Mouse (Mus musculus) hindbrain, embryonic 13.5 days (tissue): ENCODE results near the gene Slc25a5. TPM values are rescaled to one million over a fixed set of nuclear protein-coding genes. Genes with fewer than 3 reads are reported as not detected.
"Not testable (repeated sequence)": the region's sequence is repeated elsewhere in the genome, so short reads cannot be mapped to it uniquely, and the experiment has no call there.

Experiments used
- ATAC-seq: fragments of 200-750 bp; cut with Nextera tagmentation; 2 replicates; pipeline ENCODE4 v1.8.0; 2017; ENCODE audit warnings: moderate TSS enrichment; ENCODE audit not compliant: low FRiP score
- H3K27ac ChIP-seq: fragments of 300-500 bp; sonication (generic); 2 replicates; pipeline ENCODE4 v1.5.1; 2015; ENCODE audit warnings: inconsistent platforms, mild to moderate bottlenecking, moderate library complexity
- H3K27me3 ChIP-seq: fragments of 300-500 bp; sonication (generic); 2 replicates; pipeline ENCODE4 v1.6.1; 2015; ENCODE audit warnings: mild to moderate bottlenecking, inconsistent platforms
- H3K36me3 ChIP-seq: fragments of 300-500 bp; sonication (generic); 2 replicates; pipeline ENCODE4 v1.6.1; 2015; ENCODE audit warnings: mild to moderate bottlenecking, inconsistent platforms
- H3K4me1 ChIP-seq: fragments of 300-500 bp; sonication (generic); replicated peaks from 2 replicates; pipeline ENCODE4 v1.6.1; 2015; ENCODE audit warnings: inconsistent platforms
- H3K4me2 ChIP-seq: fragments of 300-500 bp; sonication (generic); 2 replicates; pipeline ENCODE4 v1.6.1; 2015; ENCODE audit warnings: inconsistent platforms, mild to moderate bottlenecking, moderate library complexity
- H3K4me3 ChIP-seq: fragments of 300-500 bp; sonication (generic); 2 replicates; pipeline ENCODE4 v1.5.1; 2015; ENCODE audit warnings: mild to moderate bottlenecking, inconsistent platforms
- H3K9ac ChIP-seq: fragments of 300-500 bp; sonication (generic); 2 replicates; pipeline ENCODE4 v1.6.1; 2015; ENCODE audit warnings: mild to moderate bottlenecking, inconsistent platforms
- H3K9me3 ChIP-seq: fragments of 300-500 bp; sonication (generic); 2 replicates; pipeline ENCODE4 v1.6.1; 2016; ENCODE audit warnings: inconsistent platforms
- WGBS: fragments of 180-500 bp; shearing (Covaris S2); methylation state at CpG from one replicate; pipeline ENCODE4 v1.1.7; 2015; 5-methylcytosine and 5-hydroxymethylcytosine counted together
- polyA plus RNA-seq: library from polyadenylated mRNA; unstranded; fragments of >200 nt; fragmentation: Nextera tagmentation; extraction: Ambion mirVana; gene quantifications from 2 replicates; pipeline ENCODE4 v1.2.1, GENCODE M21; 2015

The Slc25a5 gene
- polyA plus RNA-seq, 1 experiment from 2014 or later: 574 TPM

DNA sequence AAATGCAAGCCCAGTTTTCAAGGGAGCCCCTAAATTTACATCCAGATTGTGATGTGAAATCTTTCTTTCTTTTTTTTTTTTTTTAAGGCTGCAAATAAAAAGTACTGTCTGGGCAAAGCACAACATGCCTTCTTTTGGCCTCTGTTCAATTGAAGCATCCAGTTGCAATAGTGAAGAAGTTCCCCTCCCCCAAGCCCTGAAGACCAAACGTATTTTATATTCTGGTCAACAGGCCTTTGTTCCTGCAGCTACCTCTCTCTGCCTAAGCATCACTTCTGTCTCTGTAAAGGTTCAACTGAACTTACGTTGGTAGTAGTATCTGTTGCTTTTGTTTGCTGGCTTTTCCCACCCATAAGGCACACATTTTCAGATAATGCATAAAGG, 31.5 kb upstream of the Slc25a5 start:
- H3K4me3 ChIP-seq: no peak overlapping the region
- H3K27me3 ChIP-seq: no peaks in the 10 kb centered on the region
- ATAC-seq: no peak
- H3K27ac ChIP-seq: peak overlapping the region; percentile 75
- no peaks in the 10 kb centered on the region for H3K36me3 ChIP-seq
- H3K9me3 ChIP-seq: no peaks in the 10 kb centered on the region
- H3K9ac ChIP-seq: no peak overlapping the region
- no peak overlapping the region for H3K4me2 ChIP-seq
- peaks cover 8% of the 10 kb centered on the region for H3K4me1 ChIP-seq
- 27% methylated on average over 2 of the region's 2 CpGs for WGBS

DNA sequence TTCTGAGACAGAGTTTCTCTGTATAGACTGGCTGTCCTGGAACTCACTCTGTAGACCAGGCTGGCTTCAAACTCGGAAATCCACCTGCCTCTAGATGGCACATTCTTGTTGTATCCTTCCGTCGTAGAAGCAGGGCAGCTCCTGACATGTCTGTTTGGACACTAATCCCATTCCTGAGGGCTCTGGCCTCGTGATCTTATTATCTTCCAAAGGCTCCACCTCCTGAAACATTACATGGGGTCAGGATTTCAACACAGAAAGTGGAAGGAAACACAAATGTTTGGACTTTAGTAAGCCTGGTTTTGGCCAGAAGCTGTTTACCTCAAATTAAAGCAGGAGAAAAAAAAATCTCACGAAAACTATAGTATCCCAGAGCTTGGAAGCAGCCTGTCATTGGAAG, 28.1 kb upstream of the Slc25a5 start:
- WGBS: 71% methylated on average over 5 of the region's 5 CpGs
- Histone ChIP-seq H3K27ac (no peak overlapping the region), H3K9ac (no peak overlapping the region), H3K9me3 (no peaks in the 10 kb centered on the region), H3K4me2 (no peak overlapping the region), H3K27me3 (no peaks in the 10 kb centered on the region), H3K4me3 (no peak overlapping the region), H3K36me3 (no peaks in the 10 kb centered on the region), H3K4me1 (peaks cover 8% of the 10 kb centered on the region)
- ATAC-seq: no peak

DNA sequence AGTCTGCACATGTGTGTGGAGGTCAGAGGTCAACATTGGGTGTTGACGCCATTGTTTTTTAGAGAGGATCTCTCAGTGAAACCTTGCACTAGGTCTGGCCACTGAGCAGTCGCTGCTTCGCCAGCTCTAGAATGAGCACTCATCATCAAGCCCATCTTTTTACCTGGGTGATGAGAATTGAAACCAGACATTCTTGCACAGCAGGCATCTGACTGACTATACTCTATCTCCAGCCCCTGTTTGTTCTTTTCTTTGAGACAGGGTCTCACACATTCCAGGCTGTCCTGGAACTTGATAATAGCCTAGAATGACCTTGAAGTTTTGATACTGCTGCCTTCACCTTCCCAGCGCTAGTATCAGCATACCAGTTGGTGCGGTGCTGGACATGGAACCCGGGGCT, 22.9 kb upstream of the Slc25a5 start:
- Histone ChIP-seq H3K9me3 (no peaks in the 10 kb centered on the region), H3K4me2 (no peak overlapping the region), H3K4me3 (no peak overlapping the region), H3K4me1 (no peaks in the 10 kb centered on the region), H3K36me3 (no peaks in the 10 kb centered on the region), H3K27me3 (no peaks in the 10 kb centered on the region), H3K27ac (no peak overlapping the region), H3K9ac (no peak overlapping the region)
- 83% methylated on average over 6 of the region's 6 CpGs for WGBS
- ATAC-seq: no peak

DNA sequence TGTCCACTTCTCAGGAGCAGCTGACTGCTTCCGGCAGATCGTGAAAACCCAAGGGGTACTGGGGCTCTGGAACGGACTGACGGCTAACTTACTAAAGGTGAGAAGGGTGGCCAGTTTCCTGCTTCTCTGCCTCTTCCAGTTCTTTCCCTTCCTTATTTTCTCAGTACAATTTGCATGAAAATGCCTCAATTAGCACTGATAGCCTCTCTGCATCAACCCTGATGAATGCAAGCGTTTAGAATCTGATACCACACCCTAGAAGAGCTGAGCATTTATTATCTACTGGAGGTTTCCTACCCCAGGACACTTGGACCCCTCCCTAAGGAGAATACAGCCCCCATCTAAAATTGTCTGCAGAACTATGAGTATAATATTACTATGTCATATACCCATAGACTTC, 19.9 kb upstream of the Slc25a5 start:
- no peak for ATAC-seq
- 84% methylated on average over 5 of the region's 5 CpGs for WGBS

DNA sequence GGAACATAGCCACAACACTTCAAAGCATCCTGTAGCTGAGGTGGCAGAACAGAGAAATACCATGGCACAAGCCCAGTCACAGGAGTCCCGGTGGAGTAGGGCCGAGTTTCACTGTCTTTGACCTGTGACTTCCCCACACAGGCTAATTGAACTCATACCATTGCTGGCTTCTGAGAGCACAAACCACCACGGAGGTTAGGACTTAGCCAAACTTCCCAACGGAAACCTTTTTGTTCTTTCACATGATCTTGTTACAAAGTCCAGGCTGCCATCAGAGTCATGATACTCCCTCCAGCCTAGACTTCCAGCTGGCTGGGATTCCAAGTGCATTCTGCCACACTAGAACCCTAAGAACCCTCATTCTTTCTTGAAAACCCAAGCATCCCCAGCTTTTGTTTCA, 17.8 kb upstream of the Slc25a5 start:
- no peak overlapping the region for H3K27ac ChIP-seq
- no peak overlapping the region for H3K4me2 ChIP-seq
- WGBS: 75% methylated on average over 4 of the region's 4 CpGs
- H3K4me1 ChIP-seq: no peaks in the 10 kb centered on the region
- no peak overlapping the region for H3K9ac ChIP-seq
- H3K4me3 ChIP-seq: no peak overlapping the region
- H3K36me3 ChIP-seq: no peaks in the 10 kb centered on the region
- H3K27me3 ChIP-seq: no peaks in the 10 kb centered on the region
- H3K9me3 ChIP-seq: no peaks in the 10 kb centered on the region
- ATAC-seq: no peak

More for the DNA sequence above, 19.9 kb upstream of the Slc25a5 start:
- H3K4me2 ChIP-seq: no peak overlapping the region
- H3K36me3 ChIP-seq: no peaks in the 10 kb centered on the region
- H3K9me3 ChIP-seq: no peaks in the 10 kb centered on the region
- no peak overlapping the region for H3K4me3 ChIP-seq
- no peak overlapping the region for H3K27ac ChIP-seq
- H3K9ac ChIP-seq: no peak overlapping the region
- H3K27me3 ChIP-seq: no peaks in the 10 kb centered on the region
- H3K4me1 ChIP-seq: no peaks in the 10 kb centered on the region

DNA sequence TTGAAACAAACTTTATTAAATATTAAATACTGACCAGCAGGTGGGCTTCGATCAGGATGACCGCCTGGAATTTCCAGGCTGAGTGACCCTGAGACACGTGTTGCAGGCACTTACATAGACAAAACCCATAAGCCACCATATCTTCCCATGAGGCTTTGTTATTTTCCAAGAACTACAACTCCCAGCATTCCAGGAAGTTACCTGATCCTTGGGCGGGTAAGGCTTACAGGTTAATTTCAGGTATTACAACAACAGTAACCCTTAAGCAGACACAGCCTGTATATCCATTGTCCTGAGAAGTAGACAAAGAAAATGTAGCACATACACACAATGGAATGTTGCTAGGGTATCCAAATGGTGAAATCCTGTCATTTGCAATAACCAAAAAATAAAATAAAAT, 6.1 kb upstream of the Slc25a5 start:
- WGBS: 68% methylated on average over 4 of the region's 4 CpGs
- Histone ChIP-seq H3K4me1 (no peaks in the 10 kb centered on the region), H3K36me3 (no peaks in the 10 kb centered on the region)

DNA sequence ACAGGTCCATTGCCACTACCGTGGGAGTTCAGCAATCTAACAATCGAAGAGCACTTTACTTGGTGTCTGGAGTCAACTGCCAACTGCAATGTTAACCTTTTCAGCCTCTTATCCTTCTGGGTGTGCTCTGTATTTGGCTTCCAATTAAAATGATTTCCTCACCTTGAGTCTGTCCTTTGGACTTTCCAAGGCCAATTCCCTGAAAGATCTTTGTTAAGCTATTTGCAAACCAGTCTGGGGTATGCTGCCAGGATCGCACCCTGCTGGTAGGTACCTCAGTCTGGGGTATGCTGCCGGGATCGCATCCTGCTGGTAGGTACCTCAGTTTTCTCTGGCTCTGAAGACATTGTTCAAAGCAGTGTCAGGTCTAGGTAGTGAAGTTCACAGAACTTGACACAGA, 880 bp upstream of the Slc25a5 start:
- Histone ChIP-seq H3K4me1 (peaks cover 9% of the 10 kb centered on the region; the same call in 1 of the 2 replicates), H3K9me3 (no peaks in the 10 kb centered on the region), H3K36me3 (peaks cover 9% of the 10 kb centered on the region), H3K4me3 (no peak overlapping the region), H3K9ac (no peak overlapping the region), H3K4me2 (no peak overlapping the region), H3K27me3 (no peaks in the 10 kb centered on the region), H3K27ac (no peak overlapping the region)
- 58% methylated on average over 5 of the region's 5 CpGs for WGBS
- ATAC-seq: no peak

More for the DNA sequence above, 6.1 kb upstream of the Slc25a5 start:
- H3K4me3 ChIP-seq: no peak overlapping the region
- no peak for ATAC-seq
- H3K4me2 ChIP-seq: no peak overlapping the region
- no peak overlapping the region for H3K27ac ChIP-seq
- H3K9me3 ChIP-seq: no peaks in the 10 kb centered on the region
- no peak overlapping the region for H3K9ac ChIP-seq
- no peaks in the 10 kb centered on the region for H3K27me3 ChIP-seq

DNA sequence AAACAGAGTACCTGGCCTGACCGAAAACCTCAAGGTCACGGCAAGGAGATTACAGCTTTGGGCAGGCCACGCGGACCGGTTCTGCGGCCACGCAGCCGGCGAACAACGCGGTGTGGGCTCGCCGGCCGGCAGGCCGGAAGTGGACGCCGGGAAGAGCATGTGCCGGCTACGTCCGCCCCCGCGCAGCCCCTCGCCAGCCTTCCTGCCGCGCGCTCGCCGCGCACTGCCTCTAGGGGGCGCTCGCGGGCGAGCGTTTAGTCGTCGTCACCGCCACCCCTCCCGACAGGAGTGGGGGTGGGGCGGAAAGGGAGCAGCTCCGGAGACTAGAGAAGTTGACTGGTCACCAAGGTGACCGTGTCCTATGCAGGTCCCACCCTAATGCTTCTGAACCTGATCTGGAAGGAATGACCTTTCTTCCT, 721 bp downstream of the Slc25a5 start:
- 21% methylated on average over 35 of the region's 41 CpGs for WGBS
- peaks cover 9% of the 10 kb centered on the region for H3K36me3 ChIP-seq
- H3K4me1 ChIP-seq: peaks cover 9% of the 10 kb centered on the region; the same call in 1 of the 2 replicates
- ATAC-seq: peak; percentile 79
- H3K9ac ChIP-seq: peak overlapping the region; percentile 80
- no peaks in the 10 kb centered on the region for H3K9me3 ChIP-seq
- H3K27me3 ChIP-seq: no peaks in the 10 kb centered on the region
- peak overlapping the region; percentile 59 for H3K4me3 ChIP-seq
- H3K4me2 ChIP-seq: peak overlapping the region; percentile 55
- H3K27ac ChIP-seq: peak overlapping the region; percentile 91

DNA sequence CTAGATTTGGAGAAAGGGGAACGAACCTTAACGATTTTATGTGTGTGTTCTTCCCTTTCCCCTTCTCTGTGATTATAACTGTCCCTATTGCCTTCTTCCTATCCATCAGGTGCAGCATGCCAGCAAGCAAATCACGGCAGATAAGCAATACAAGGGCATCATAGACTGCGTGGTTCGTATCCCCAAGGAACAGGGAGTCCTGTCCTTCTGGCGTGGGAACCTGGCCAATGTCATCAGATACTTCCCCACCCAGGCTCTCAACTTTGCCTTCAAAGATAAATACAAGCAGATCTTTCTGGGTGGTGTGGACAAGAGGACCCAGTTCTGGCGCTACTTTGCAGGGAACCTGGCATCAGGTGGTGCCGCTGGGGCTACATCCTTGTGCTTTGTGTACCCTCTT, 1.3 kb downstream of the Slc25a5 start:
- H3K4me2 ChIP-seq: peak overlapping the region; percentile 55
- not testable (repeated sequence) for H3K27me3 ChIP-seq, H3K9me3 ChIP-seq, H3K36me3 ChIP-seq, ATAC-seq, H3K4me1 ChIP-seq
- 75% methylated on average over 8 of the region's 8 CpGs for WGBS
- peak overlapping the region; percentile 80 for H3K9ac ChIP-seq
- H3K4me3 ChIP-seq: peak overlapping the region; percentile 59
- H3K27ac ChIP-seq: peak overlapping the region; percentile 91; the same call in 1 of the 2 replicates

DNA sequence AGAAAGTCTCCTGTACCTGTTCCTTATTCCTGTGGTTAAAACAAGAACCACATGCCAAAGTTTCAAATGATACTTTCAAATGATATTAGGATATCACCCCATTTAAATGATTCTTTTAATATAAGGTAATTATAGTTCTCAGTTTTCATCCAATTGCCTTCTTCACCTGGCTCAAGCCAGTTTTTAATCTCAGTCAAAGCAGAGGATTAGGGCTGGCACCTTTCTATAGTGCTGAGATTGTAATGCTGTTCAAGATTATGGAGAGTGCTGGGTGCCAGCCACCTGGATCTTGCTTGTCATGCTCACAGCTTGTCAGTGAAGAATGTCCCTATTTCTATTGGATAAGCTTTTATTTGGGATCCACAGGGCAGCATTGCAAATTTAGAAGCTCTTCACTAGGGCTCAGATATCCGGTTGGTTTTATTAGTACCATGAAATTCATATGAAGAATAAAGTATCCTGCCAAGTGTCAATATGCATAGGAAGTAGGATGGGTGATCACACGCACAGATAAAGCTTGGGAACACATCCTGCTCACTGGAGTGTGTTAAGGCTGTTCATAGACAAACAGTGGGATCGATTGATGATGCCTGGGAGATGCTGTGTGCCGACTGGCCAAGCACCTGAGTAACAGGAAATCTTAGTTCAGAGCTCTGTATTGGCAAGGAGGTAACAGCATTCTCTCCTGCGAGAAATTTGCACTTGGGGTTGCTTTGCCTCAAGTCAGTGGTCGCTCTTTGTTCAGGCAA, 3.9 kb downstream of the Slc25a5 start:
- WGBS: 53% methylated on average over 6 of the region's 6 CpGs
- no peak overlapping the region for H3K4me3 ChIP-seq
- no peak overlapping the region for H3K9ac ChIP-seq
- no peak for ATAC-seq
- H3K27me3 ChIP-seq: no peaks in the 10 kb centered on the region
- no peak overlapping the region for H3K27ac ChIP-seq
- H3K4me2 ChIP-seq: no peak overlapping the region
- peaks cover 9% of the 10 kb centered on the region; the same call in 1 of the 2 replicates for H3K4me1 ChIP-seq
- no peaks in the 10 kb centered on the region for H3K9me3 ChIP-seq
- peaks cover 9% of the 10 kb centered on the region for H3K36me3 ChIP-seq

DNA sequence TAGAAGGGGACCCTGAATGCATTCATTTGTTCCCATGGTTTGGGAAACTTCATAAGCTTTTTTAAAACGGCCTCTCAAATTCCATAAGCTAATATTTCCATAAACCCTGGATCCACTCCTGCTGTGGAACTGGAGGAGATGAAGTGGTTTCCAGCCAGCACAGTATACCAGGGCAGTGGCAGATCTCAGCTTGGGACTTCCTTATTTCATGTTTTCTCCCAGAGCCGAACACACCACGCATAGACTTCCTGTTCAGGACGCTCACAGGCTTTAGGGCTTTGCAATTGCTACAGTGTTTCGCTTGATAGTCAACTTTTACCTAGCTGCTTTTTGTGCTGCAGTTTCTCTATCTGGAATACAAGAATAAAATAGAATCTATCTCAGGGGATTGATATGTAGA, 7.7 kb downstream of the Slc25a5 start:
- Histone ChIP-seq H3K4me1 (peaks cover 7% of the 10 kb centered on the region), H3K27ac (no peak overlapping the region)
- WGBS: 83% methylated on average over 5 of the region's 5 CpGs

DNA sequence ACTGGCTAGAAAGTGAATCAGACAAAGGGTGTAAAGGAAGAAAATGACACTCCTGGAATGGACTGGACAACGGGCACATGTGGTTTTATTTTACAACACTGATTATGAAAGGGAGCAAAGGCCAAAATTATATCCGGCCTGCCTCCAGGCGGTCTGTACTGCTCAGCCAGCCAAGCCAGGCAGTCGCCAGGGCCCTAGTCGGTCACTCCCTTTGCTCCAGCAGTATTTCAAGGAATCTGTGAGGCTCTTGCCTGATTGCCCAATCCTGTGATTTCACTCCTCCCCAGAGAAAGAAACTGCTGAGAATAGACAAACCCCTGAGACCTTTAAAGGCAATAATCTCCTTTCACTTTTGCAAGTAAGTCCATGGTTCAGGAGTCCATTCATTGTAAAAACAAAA, 8.7 kb downstream of the Slc25a5 start:
- no peak overlapping the region for H3K27ac ChIP-seq
- H3K36me3 ChIP-seq: no peaks in the 10 kb centered on the region
- H3K4me1 ChIP-seq: peaks cover 7% of the 10 kb centered on the region
- WGBS: 76% methylated on average over 5 of the region's 5 CpGs
- no peaks in the 10 kb centered on the region for H3K27me3 ChIP-seq
- no peak for ATAC-seq
- H3K9me3 ChIP-seq: no peaks in the 10 kb centered on the region
- no peak overlapping the region for H3K4me2 ChIP-seq
- H3K4me3 ChIP-seq: no peak overlapping the region
- no peak overlapping the region for H3K9ac ChIP-seq

More for the DNA sequence above, 7.7 kb downstream of the Slc25a5 start:
- ATAC-seq: no peak
- Histone ChIP-seq H3K4me3 (no peak overlapping the region), H3K9me3 (no peaks in the 10 kb centered on the region), H3K27me3 (no peaks in the 10 kb centered on the region), H3K4me2 (no peak overlapping the region), H3K9ac (no peak overlapping the region), H3K36me3 (0 out of 2 replicates have a peak, but pooled peaks cover 3% of the 10 kb centered on the region)
